Mouse (Mus musculus) liver, postnatal 0 days (tissue): ENCODE measurements around the gene Prm2. TPM values are rescaled to one million over a fixed set of nuclear protein-coding genes. Genes with fewer than 3 reads are reported as not detected.

Experiments used
- ATAC-seq: fragments of 200-750 bp; cut with Nextera tagmentation; 2 replicates; pipeline ENCODE4 v1.8.0; 2017; ENCODE audit warnings: mild to moderate bottlenecking, moderate library complexity
- DNase-seq: peaks from one replicate; pipeline ENCODE4 v3.0.0-alpha.2; 2016
- H3K27ac ChIP-seq: fragments of 300-500 bp; sonication (generic); 2 replicates; pipeline ENCODE4 v1.5.1; 2014; ENCODE audit warnings: antibody characterized with exemption, moderate library complexity, mild to moderate bottlenecking, low read depth
- H3K27me3 ChIP-seq: fragments of 300-500 bp; sonication (generic); 2 replicates; pipeline ENCODE4 v1.6.1; 2014; ENCODE audit warnings: low read length, control low read depth, mixed read lengths; ENCODE audit not compliant: insufficient read depth
- H3K36me3 ChIP-seq: fragments of 300-500 bp; sonication (generic); replicated peaks from 2 replicates; pipeline ENCODE4 v1.6.1; 2014; ENCODE audit warnings: mild to moderate bottlenecking, control low read depth, low read length, moderate library complexity, mixed read lengths; ENCODE audit not compliant: insufficient read depth
- H3K4me1 ChIP-seq: fragments of 300-500 bp; sonication (generic); 2 replicates; pipeline ENCODE4 v1.6.1; 2014; ENCODE audit warnings: antibody characterized with exemption, mild to moderate bottlenecking, control low read depth; ENCODE audit not compliant: insufficient read depth
- H3K4me2 ChIP-seq: fragments of 300-500 bp; sonication (generic); 2 replicates; pipeline ENCODE4 v1.6.1; 2014; ENCODE audit warnings: low read depth, mild to moderate bottlenecking, low read length, moderate library complexity, mixed read lengths
- H3K4me3 ChIP-seq: fragments of 300-500 bp; sonication (generic); 2 replicates; pipeline ENCODE4 v1.5.1; 2014; ENCODE audit warnings: low read depth, low read length
- H3K9ac ChIP-seq: fragments of 300-500 bp; sonication (generic); replicated peaks from 2 replicates; pipeline ENCODE4 v1.6.1; 2014; ENCODE audit warnings: mild to moderate bottlenecking, moderate library complexity
- H3K9me3 ChIP-seq: fragments of 300-500 bp; sonication (generic); 2 replicates; pipeline ENCODE4 v1.6.1; 2016; ENCODE audit warnings: mild to moderate bottlenecking, control low read depth, low read length, mixed read lengths
- CTCF ChIP-seq: sonication (generic); IDR thresholded peaks from 2 replicates; pipeline ENCODE4 v1.5.1; 2016; ENCODE audit warnings: antibody characterized with exemption, low read depth
- EP300 ChIP-seq: IDR thresholded peaks from 2 replicates; pipeline ENCODE4 v1.6.1; 2016; ENCODE audit warnings: antibody characterized with exemption, low read depth, mild to moderate bottlenecking
- WGBS: fragments of 180-500 bp; shearing (Covaris S2); extraction: QIAGEN DNeasy Blood & Tissue Kit; methylation state at CpG from one replicate; pipeline ENCODE4 v1.1.7; 2014; ENCODE audit not compliant: insufficient replicate concordance; 5-methylcytosine and 5-hydroxymethylcytosine counted together
- polyA plus RNA-seq: library from polyadenylated mRNA; unstranded; fragments of >200 nt; fragmentation: Nextera tagmentation; extraction: Ambion mirVana; gene quantifications from 2 replicates; pipeline ENCODE4 v1.2.1, GENCODE M21; 2015

The Prm2 gene
- polyA plus RNA-seq, 1 experiment from 2014 or later, result not detected

DNA sequence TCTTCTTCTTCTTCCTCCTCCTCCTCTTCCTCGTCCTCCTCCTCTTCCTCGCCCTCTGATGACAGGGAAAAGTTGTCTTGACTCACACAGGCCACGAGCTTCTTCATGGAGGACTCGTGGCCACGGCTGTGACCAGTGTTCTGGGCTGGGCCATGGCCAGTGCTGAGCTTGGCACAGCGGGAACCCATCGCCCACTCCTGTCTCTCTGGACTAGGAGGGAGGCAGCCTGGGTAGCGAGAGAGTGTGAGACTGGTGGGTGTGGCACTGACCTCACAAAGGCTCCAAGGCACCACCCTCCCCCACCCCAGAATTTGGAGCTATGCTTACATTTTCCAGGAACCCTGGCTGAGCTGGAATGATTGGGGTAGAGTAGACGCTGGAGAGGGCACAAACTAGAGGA is 5.2 kb downstream of the Prm2 start, which contains the start of gene Prm3:
Gene Prm3, minus strand, starts transcription at position 213 of the 400 bp plus-strand sequence.
- ATAC-seq (no peak), DNase-seq (no peak)
- Histone ChIP-seq H3K27ac (no peak within 1 kb of the TSS), H3K9ac (no peak within 1 kb of the TSS), H3K4me2 (no peak within 1 kb of the TSS), H3K4me1 (peaks cover 9% of the 10 kb centered on the region), H3K9me3 (no peaks in the 10 kb centered on the region), H3K27me3 (peaks cover under 1% of the 10 kb centered on the region; the same call in 1 of the 2 replicates), H3K4me3 (no peak within 1 kb of the TSS), H3K36me3 (no peaks in the 10 kb centered on the region)
- no peak for TF ChIP-seq CTCF
- TF ChIP-seq EP300, result no peak
- 77% methylated on average over 9 of the region's 9 CpGs for WGBS

DNA sequence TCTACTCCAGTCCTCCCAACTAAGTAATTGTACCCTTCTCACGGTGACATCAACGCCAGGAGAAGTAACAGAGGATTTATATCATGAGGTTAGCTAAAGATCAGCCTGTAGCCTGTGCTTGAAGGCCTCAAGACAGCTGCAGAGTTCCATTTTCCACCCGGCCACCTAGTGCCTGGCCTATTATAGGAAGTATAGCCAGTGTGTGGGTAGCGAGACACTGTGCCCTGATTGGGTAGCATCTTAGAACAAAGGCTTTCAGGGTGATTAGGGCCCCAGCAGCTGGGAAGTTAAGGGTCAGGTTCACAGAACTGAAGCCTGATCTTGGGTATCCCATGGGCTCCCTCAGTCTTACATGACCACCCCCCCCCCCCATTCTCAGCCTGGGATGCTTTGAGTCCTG is 7.1 kb downstream of the Prm2 start:
- H3K27ac ChIP-seq, result no peak overlapping the region
- no peak overlapping the region for H3K4me3 ChIP-seq
- TF ChIP-seq EP300, result no peak
- TF ChIP-seq CTCF, result no peak
- no peak overlapping the region for H3K9ac ChIP-seq
- H3K27me3 ChIP-seq, result peaks cover 8% of the 10 kb centered on the region; the same call in 1 of the 2 replicates
- H3K4me2 ChIP-seq, result no peak overlapping the region
- WGBS, result 69% methylated on average over 4 of the region's 4 CpGs
- no peak for DNase-seq
- H3K9me3 ChIP-seq, result no peaks in the 10 kb centered on the region
- H3K4me1 ChIP-seq, result peaks cover 20% of the 10 kb centered on the region
- no peak for ATAC-seq
- no peaks in the 10 kb centered on the region for H3K36me3 ChIP-seq

DNA sequence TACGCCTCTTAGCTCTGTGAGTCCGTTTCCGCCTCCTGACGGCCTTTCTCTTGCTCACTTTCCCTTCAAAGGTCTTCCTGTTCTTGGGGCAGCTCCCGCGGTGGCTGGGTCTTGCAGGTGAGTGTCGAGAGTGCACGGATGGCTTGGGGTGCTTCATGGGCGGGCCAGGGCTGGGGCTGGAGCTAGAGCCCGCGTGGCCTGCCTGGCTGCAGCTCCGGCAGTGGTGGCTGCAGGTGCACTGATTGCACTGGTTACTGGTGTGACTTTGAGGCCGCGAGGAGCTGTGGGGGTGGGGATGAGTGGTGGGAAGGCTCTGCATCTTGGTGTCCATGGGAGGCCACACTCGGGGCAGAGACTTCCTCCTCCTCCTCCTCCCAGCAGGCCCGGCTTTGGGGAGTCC is 7.7 kb downstream of the Prm2 start, which contains the start of gene Tnp2:
Gene Tnp2, minus strand, starts transcription at position 390 of the 400 bp plus-strand sequence.
- no peaks in the 10 kb centered on the region for H3K9me3 ChIP-seq
- no peak for DNase-seq
- no peak within 1 kb of the TSS for H3K9ac ChIP-seq
- H3K4me1 ChIP-seq, result peaks cover 26% of the 10 kb centered on the region
- TF ChIP-seq CTCF, result no peak
- TF ChIP-seq EP300, result no peak
- no peak for ATAC-seq
- H3K36me3 ChIP-seq, result no peaks in the 10 kb centered on the region
- no peak within 1 kb of the TSS for H3K27ac ChIP-seq
- H3K4me3 ChIP-seq, result no peak within 1 kb of the TSS
- peaks cover 8% of the 10 kb centered on the region; the same call in 1 of the 2 replicates for H3K27me3 ChIP-seq
- 58% methylated on average over 16 of the region's 16 CpGs for WGBS
- no peak within 1 kb of the TSS for H3K4me2 ChIP-seq

DNA sequence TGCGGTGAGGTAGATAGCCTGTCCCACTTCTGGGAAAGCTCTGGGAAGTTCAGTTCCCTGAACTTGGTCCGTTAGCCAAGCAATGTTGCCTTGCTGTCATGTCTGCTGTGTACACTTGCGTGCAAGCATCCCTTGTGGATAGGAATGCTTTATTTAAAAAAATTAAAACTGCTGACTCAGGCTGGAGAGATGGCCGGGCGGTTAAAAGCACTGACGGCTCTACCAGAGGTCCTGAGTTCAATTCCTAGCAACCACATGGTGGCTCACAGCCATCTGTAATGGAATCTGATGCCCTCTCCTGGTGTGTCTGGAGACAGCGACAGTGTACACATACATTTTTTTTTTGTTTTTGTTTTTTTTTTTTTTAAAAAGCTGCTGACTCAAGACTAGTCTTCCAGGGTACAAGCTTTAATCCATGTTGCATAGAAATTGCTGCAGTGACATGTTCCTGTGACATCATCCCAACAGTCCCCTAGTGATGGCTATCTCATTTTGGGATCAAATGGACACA is 8.3 kb downstream of the Prm2 start:
- TF ChIP-seq CTCF, result no peak
- no peak for TF ChIP-seq EP300
- DNase-seq, result no peak
- H3K4me1 ChIP-seq, result peaks cover 30% of the 10 kb centered on the region
- no peak for ATAC-seq
- H3K36me3 ChIP-seq, result no peaks in the 10 kb centered on the region
- WGBS, result 74% methylated on average over 7 of the region's 7 CpGs
- no peaks in the 10 kb centered on the region for H3K9me3 ChIP-seq
- H3K9ac ChIP-seq, result no peak overlapping the region
- H3K4me3 ChIP-seq, result no peak overlapping the region
- no peak overlapping the region for H3K27ac ChIP-seq
- peaks cover 8% of the 10 kb centered on the region; the same call in 1 of the 2 replicates for H3K27me3 ChIP-seq
- no peak overlapping the region for H3K4me2 ChIP-seq

DNA sequence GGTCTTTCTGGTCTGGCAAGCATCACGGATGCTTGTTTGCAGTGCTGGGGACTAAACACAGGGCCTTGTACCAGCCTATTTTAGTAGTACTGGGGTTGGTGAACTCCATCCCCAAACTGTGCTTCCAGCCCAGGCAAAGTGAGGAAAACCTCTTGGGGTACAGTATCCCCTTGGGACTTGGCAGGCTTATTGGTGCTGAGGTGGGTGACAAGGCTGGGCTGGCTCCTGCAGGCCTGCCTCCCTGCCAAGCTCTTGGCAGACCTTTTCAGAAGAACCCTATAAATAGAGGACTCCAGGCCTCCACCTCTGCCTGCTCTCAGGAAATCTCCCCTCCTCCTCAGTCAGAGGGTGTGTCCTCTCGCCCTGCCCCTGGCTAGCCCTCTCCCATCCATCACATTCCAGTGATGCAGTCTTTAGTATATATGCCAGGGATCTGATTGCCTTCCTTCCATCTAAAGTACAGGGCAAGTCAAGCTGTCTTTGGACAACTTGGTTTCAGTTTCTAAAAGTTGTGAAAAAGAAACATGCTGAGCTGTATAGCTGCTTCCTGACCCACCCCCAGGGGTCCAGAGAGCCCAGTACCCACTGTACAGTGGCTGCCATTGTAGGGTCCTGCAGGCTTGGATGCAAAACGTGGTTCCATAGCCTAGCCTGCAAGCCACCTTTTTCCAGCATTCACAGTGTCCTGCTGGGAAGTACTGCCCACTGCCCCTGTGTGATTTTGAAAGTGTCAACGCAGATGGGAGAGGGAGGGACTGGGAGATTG is 9.0 kb downstream of the Prm2 start:
- Histone ChIP-seq H3K4me3 (no peak overlapping the region), H3K4me2 (no peak overlapping the region), H3K9me3 (no peaks in the 10 kb centered on the region), H3K36me3 (no peaks in the 10 kb centered on the region; the same call in 1 of the 2 replicates), H3K9ac (no peak overlapping the region), H3K4me1 (peaks cover 34% of the 10 kb centered on the region), H3K27me3 (peaks cover 8% of the 10 kb centered on the region; the same call in 1 of the 2 replicates), H3K27ac (no peak overlapping the region)
- no peak for ATAC-seq
- 56% methylated on average over 4 of the region's 4 CpGs for WGBS
- no peak for DNase-seq
- no peak for TF ChIP-seq CTCF
- no peak for TF ChIP-seq EP300

DNA sequence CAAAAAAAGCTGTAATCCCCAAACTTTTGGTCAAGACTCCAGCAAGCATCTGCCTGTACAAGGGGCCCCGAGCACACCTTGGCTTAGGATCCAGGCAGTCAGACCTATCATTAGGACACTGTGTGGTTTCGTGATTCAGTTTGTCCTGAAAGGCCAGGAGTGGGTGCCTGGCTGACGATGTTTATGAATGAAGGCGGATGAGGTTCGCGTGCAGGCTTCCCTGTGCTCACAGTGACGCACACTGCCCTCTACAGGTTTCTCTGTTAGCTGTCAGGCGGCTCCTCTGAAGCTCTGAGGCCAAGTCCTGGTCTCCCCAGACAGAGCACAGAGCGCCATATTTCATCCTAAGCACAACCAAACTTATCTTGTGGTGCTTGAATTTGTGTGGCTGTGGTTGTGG is 9.6 kb downstream of the Prm2 start:
- peak; percentile 87 for DNase-seq
- TF ChIP-seq EP300 (no peak), CTCF (peak; percentile 94)
- WGBS, result 1% methylated on average over 9 of the region's 9 CpGs

More for the DNA sequence above, 9.6 kb downstream of the Prm2 start:
- H3K4me2 ChIP-seq, result peak overlapping the region; percentile 84
- H3K4me1 ChIP-seq, result peaks cover 34% of the 10 kb centered on the region
- peak; percentile 48 for ATAC-seq
- peak overlapping the region; percentile 78 for H3K27ac ChIP-seq
- H3K9me3 ChIP-seq, result no peaks in the 10 kb centered on the region
- H3K9ac ChIP-seq, result peak overlapping the region; percentile 84
- peak overlapping the region; percentile 96 for H3K4me3 ChIP-seq
- H3K27me3 ChIP-seq, result peaks cover 8% of the 10 kb centered on the region; the same call in 1 of the 2 replicates
- no peaks in the 10 kb centered on the region; the same call in 1 of the 2 replicates for H3K36me3 ChIP-seq
